Mouse (Mus musculus): ENCODE measurements at regions not wholly inside any gene's neighbourhood (a gene's known extent, or its start where the extent isn't known, plus 50 kb on each side); places are given as distances from the start of the nearest gene placed in this dataset.

DNA sequence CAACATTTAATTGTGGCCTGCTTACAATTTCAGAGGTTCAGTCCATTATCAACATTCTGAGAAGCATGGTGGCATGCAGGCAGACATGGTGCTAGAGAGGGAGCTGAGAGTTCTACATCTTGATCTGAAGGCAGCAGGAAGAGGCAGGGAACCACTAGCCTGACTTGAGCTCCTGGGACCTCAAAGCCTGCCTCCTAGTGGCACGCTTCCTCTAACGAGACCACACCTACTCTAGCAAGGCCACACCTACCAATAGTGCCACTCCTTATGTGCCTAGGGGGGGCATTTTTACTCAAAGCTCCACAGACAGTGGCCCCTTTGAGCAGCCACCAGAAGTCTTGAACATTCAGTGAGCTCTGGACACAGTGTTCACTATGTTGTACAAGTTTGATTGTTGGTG, 165.5 kb downstream of the Ackr3 start:
- TF ChIP-seq POLR2A (IDR thresholded peaks at IDR 0.05; ENCODE audit: low read depth, low read length) (no peak), CTCF (IDR thresholded peaks at IDR 0.05; ENCODE audit: extremely low read depth, insufficient read depth, insufficient read length, insufficient replicate concordance) (no peak)
